Comparison of ENCODE assay signal across 8 mouse cellular contexts in the genomic region with DNA sequence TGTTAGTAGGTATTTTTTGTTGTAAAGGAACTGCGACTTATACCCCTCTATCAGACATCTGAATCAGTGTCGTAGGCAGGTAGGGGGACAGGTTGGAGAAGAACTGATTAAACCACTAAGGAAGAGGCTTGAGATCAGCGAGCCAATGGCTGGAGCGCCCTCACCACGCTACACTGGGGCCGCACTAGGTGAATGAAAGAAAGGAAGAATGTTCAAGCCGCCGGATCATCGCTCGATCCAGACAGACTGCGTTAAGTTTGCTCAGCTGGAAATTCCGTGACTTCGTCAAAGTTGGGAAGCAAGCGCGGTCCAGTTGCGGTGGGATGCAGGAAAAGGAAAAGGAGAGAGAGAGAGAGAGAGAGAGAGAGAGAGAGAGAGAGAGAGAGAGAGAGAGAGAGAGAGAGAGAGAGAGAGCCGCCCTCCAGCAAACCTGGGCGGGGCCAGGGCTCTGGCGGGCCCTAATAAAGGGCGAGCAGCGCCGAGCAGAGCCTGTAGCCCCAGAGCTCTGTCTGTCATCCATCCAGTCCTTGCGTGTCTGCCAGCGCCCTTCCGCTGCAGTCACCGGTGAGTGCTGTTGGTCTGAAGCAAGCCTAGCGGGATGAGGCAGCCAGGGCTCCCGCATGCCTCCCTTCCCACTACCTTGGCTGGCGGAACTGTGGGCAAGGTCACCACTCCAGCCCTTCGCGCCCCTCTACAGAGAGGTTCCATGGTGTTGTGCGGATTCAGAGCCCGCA. TPM values are rescaled to one million over a fixed set of nuclear protein-coding genes. Genes with fewer than 3 reads are reported as not detected.
DNase-seq lines count a peak whose midpoint lies in the region; ATAC-seq and TF ChIP-seq lines count a peak whose summit lies in the region.

A gene (plus strand): TSS at position 490 of the 734 bp plus-strand sequence.

- peak within 1 kb of the TSS; percentile 95 for H3K4me2 ChIP-seq in forebrain, embryonic 13.5 days
- peak within 1 kb of the TSS; percentile 91 for H3K4me2 ChIP-seq in lung, embryonic 16.5 days (ENCODE audit: low read depth, low read length)

- peak; percentile 91 for ATAC-seq in forebrain, embryonic 13.5 days
- ATAC-seq in lung, embryonic 16.5 days (ENCODE audit: low read depth) = peak; percentile 94

- H3K4me1 ChIP-seq in ES-Bruce4 (ENCODE audit: control insufficient read depth, insufficient read depth, low read length) = no peaks in the 10 kb centered on the region
- peaks cover 7% of the 10 kb centered on the region; the same call in 1 of the 2 replicates for H3K4me1 ChIP-seq in forebrain, embryonic 13.5 days
- H3K4me1 ChIP-seq in lung, embryonic 16.5 days (replicated peaks; ENCODE audit: control insufficient read depth, insufficient read depth, low read length) = peaks cover 7% of the 10 kb centered on the region; the same call in 1 of the 2 replicates
- peaks cover 13% of the 10 kb centered on the region for H3K4me1 ChIP-seq in olfactory bulb, adult 2 months (ENCODE audit: control insufficient read depth, insufficient read depth, low read length)

- H3K4me3 ChIP-seq in ES-Bruce4 (ENCODE audit: low read depth, low read length) = peak within 1 kb of the TSS; percentile 63
- peak within 1 kb of the TSS; percentile 53 for H3K4me3 ChIP-seq in forebrain, embryonic 13.5 days
- peak within 1 kb of the TSS; percentile 57 for H3K4me3 ChIP-seq in lung, embryonic 16.5 days (ENCODE audit: low read length)
- peak within 1 kb of the TSS; percentile 39 for H3K4me3 ChIP-seq in olfactory bulb, adult 2 months (ENCODE audit: insufficient read depth, low read depth, low read length)

- no peak within 1 kb of the TSS for H3K27ac ChIP-seq in ES-Bruce4 (ENCODE audit: insufficient read depth, low read length)
- H3K27ac ChIP-seq in forebrain, embryonic 13.5 days = no peak within 1 kb of the TSS
- 0 out of 2 replicates have a peak within 1 kb of the TSS, but pooled peaks have one; percentile 21 for H3K27ac ChIP-seq in lung, embryonic 16.5 days (ENCODE audit: low read length)
- H3K27ac ChIP-seq in olfactory bulb, adult 2 months (ENCODE audit: insufficient read depth, low read depth, low read length) = no peak within 1 kb of the TSS

- no peaks in the 10 kb centered on the region for H3K9me3 ChIP-seq in ES-Bruce4 (replicated peaks; ENCODE audit: control insufficient read depth, insufficient read depth, low read length, poor library complexity, severe bottlenecking)
- no peaks in the 10 kb centered on the region for H3K9me3 ChIP-seq in forebrain, embryonic 13.5 days (replicated peaks)
- H3K9me3 ChIP-seq in lung, embryonic 16.5 days (ENCODE audit: control insufficient read depth, low read length) = no peaks in the 10 kb centered on the region

- no peaks in the 10 kb centered on the region for H3K36me3 ChIP-seq in ES-Bruce4 (ENCODE audit: control insufficient read depth, insufficient read depth, low read length, poor library complexity, severe bottlenecking)
- H3K36me3 ChIP-seq in forebrain, embryonic 13.5 days (ENCODE audit: poor library complexity, severe bottlenecking) = no peaks in the 10 kb centered on the region
- no peaks in the 10 kb centered on the region for H3K36me3 ChIP-seq in lung, embryonic 16.5 days (ENCODE audit: control insufficient read depth, insufficient read depth, low read length)

- WGBS in forebrain, embryonic 13.5 days = under 1% methylated on average over 33 of the region's 33 CpGs
- under 1% methylated on average over 33 of the region's 33 CpGs for WGBS in lung, embryonic 16.5 days
- 2% methylated on average over 33 of the region's 33 CpGs for WGBS in olfactory bulb, adult 2 months

- intact Hi-C loops in heart, postnatal 36 days (cut with DNase I) = loop anchor here (2.0 kb wide), 2 partner anchors 30 to 34 kb away; no protein-coding TSS in a partner anchor

- DNase-seq in c-Kit-positive CD71-positive TER-119-positive erythroid progenitor cells, embryonic 14.5 days (ENCODE audit: low spot score) = peak; percentile 25
- DNase-seq in heart, postnatal 36 days = peak; percentile 78 to 80
- peak; percentile 6 to 40 for DNase-seq in layer of hippocampus, adult 18-20 months (ENCODE audit: low spot score in 2 of 2)
- peak; percentile 59 for DNase-seq in thymus, postnatal 4 days

- no peak for TF ChIP-seq POLR2A in ES-Bruce4 (IDR thresholded peaks at IDR 0.05; ENCODE audit: insufficient read depth, low read length)
- TF ChIP-seq POLR2A in olfactory bulb, adult 2 months (IDR thresholded peaks at IDR 0.05; ENCODE audit: insufficient read depth, low read depth, low read length) = no peak

- no peak for TF ChIP-seq CTCF in ES-Bruce4 (IDR thresholded peaks at IDR 0.05; ENCODE audit: low read depth, low read length)
- no peak for TF ChIP-seq CTCF in olfactory bulb, adult 2 months (IDR thresholded peaks at IDR 0.05; ENCODE audit: insufficient read depth, low read depth, low read length)

- no peaks in the 10 kb centered on the region for H3K27me3 ChIP-seq in ES-Bruce4 (ENCODE audit: control insufficient read depth, insufficient read depth, low read length, poor library complexity, severe bottlenecking)
- H3K27me3 ChIP-seq in forebrain, embryonic 13.5 days = peaks cover 5% of the 10 kb centered on the region; the same call in 1 of the 2 replicates
- no peaks in the 10 kb centered on the region for H3K27me3 ChIP-seq in lung, embryonic 16.5 days (ENCODE audit: control insufficient read depth, insufficient read depth, low read depth, low read length)

- TF ChIP-seq EP300 in ES-Bruce4 (IDR thresholded peaks at IDR 0.05; ENCODE audit: insufficient read depth, low read depth, low read length) = no peak

- H3K9ac ChIP-seq in ES-Bruce4 (ENCODE audit: low read depth, poor library complexity, severe bottlenecking) = peak within 1 kb of the TSS; percentile 22
- H3K9ac ChIP-seq in forebrain, embryonic 13.5 days = peak within 1 kb of the TSS; percentile 75
- peak within 1 kb of the TSS; percentile 69 for H3K9ac ChIP-seq in lung, embryonic 16.5 days (ENCODE audit: low read length)

RNA-seq across cellular contexts. Expression of the gene that starts here (rescaled TPM):
- 4.9 and 5.5 TPM in 2 replicates for polyA plus RNA-seq in ES-Bruce4 (2011; ENCODE audit: insufficient read depth, insufficient read length, low read depth, missing spikeins)
- polyA plus RNA-seq in forebrain, embryonic 13.5 days (2015; fragmentation: Nextera tagmentation; extraction: Ambion mirVana) = 0.27 and 0.35 TPM in 2 replicates
- total RNA-seq in heart, postnatal 36 days (2021) = 1 to 10 TPM; 6.1 to 6.2 TPM
- 1 to 10 TPM; 3.3 to 4.5 TPM for total RNA-seq in layer of hippocampus, adult 18-20 months (2021)
- 1.8 and 2.1 TPM in 2 replicates for polyA plus RNA-seq in lung, embryonic 16.5 days (2015; fragmentation: Nextera tagmentation; extraction: Ambion mirVana)
- polyA plus RNA-seq in olfactory bulb, adult 2 months (2012; ENCODE audit: insufficient read depth, insufficient read length, low replicate concordance, missing spikeins) = not detected in 2 replicates

Comparison
In these comparisons a context has a peak if more than half of its experiments do, and no peak if none do; other contexts are left out.
1. Peak in ATAC-seq, H3K4me3 ChIP-seq, H3K9ac ChIP-seq and H3K4me2 ChIP-seq in forebrain, embryonic 13.5 days; RNA of the gene not detected or under 1 TPM.
2. H3K9ac ChIP-seq: peak in every context shown above with its lines; median percentile 75 in forebrain, embryonic 13.5 days; 69 in lung, embryonic 16.5 days; 22 in ES-Bruce4.
3. DNase-seq: peak in every context shown above with its lines; median percentile 79 in heart, postnatal 36 days; 59 in thymus, postnatal 4 days; 25 in c-Kit-positive CD71-positive TER-119-positive erythroid progenitor cells, embryonic 14.5 days; 23 in layer of hippocampus, adult 18-20 months.